Mouse (Mus musculus): Measurements from ENCODE around the gene Uhrf1.

- TF ChIP-seq ZNF384 (IDR thresholded peaks at IDR 0.05; ENCODE audit: low read depth, low read length), result no peak
- no peak for TF ChIP-seq MAFK (IDR thresholded peaks at IDR 0.05; ENCODE audit: insufficient read depth, low read depth, low read length)
Measured at GRCm38 (mm10) chr17:56304718-56305117, 1.6 kb downstream of the Uhrf1 start.

All from ES-E14 (cell line).